Mouse (Mus musculus): ENCODE measurements at regions not wholly inside any gene's neighbourhood (a gene's known extent, or its start where the extent isn't known, plus 50 kb on each side); places are given as distances from the start of the nearest gene placed in this dataset.

GRCm38 (mm10) chr2:178712391-178712892, 282.1 kb downstream of the Cdh26 start:
- no peak for DNase-seq

DNA sequence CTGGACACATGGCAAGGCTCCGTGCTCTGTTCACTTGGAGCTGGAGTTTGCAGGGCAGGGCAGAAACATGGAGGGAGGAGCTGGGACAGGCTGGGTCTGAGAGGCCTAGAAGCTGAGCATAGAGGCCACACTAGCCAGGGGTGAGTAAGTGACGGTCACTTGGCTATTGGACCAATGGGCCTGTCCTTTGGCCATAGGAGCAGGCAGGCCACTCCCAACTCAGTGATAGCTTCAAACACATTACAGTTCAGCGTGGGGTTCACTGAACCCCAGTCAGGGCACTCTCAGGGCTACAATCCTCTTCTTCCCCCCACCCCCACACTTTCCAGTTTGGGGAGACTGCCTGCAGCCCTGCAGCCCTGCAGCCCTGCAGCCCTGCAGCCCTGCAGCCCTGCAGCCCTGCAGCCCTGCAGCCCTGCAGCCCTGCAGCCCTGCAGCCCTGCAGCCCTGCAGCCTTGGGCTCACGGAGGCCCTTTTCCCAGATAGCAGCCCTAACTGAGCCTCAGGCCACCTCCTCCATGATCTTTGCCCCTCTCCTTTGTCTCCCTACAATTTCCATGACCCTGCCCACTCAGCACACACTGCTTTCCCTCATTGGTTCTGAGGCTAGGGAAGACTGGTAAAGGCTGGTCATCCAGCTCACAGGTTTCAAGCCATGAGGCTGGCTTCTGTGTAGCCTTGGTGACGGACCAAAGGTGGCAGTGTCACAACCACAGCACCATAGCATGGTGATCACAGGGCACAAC, 285.3 kb downstream of the Cdh26 start:
- no peak for DNase-seq

DNA sequence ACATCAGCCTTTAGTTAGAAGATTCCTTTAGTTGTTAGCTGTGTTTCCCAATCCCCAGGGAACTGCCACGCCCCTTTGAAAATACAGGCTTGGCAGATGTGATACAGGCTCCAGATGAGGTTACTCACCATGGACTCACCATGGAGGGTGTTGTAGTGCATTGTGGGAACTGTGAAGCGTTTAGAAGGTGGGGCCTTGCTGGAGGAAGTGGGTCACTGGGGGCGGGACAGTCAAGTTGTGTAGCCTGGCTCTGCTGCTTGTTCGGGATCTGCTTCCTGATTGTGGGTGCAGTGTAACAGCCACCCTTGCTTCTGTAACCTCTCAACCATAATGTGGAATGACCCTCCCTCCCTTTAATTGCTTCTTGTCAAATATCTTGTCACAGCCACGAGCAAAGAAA, 287.7 kb downstream of the Cdh26 start:
- DNase-seq = no peak

DNA sequence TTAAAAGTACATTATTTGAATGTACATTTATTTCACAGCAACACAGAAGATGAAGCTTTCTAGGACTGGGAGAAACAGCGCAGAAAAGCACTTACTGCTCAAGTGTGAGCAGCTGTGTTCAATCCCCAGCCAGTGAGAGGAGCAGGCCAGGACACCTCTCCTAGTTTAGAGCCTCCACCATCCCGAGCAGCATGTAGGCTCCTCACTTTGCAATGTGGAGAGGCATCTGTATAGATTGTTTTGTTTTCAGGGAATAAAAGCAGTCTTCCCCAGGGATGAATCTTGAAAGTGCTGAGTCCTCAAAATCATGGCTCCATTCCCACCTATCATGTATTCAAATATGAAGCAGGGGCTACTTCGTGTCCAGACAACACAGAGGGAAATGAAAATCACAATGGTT, 293.1 kb downstream of the Cdh26 start:
- DNase-seq = no peak

- DNase-seq = no peak
Measured at GRCm38 (mm10) chr2:178724228-178724627, 293.9 kb downstream of the Cdh26 start.

DNA sequence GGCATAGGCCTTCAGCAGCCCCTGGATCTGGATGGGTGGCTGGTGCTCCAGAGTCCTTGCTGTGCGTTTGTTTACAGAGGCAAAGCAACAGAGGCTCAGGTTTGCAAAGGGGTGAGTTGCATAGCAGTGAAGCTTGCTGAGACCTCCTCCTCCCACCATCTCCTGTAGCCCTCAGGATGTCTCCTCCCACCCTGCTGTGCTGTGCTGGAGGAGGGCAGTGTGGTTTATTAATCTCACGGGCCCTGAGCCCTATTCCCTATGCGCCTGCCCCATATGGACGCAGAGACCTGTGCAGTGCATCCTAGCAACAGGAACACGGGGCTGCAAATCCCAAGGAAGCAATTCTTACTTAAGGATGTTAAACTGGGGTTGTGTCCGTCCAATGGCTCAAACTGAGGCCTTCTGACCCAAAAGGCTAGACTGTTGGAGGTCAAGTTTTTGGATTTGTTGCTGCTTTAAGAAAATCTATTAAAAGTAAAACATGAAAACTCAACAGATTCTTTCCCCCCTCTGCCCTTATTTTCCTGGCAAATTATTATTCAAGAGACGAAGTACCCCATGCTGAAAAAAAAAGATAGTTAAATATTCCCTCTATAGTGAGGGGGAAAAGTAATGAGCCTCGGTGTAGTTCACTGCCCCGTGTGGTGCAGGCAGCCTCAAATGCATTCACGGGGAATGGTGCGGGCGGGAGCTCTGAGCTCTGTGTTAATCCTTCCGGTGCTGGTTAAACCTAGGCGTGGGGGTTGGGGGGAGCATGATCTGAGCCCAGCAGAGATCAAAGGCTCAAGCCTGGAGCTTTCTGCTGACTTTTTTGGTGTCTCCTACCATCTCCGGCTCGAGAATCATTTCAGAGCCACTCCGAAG, 297.8 kb downstream of the Cdh26 start:
- DNase-seq = no peak

GRCm38 (mm10) chr2:178728794-178729120, 298.4 kb downstream of the Cdh26 start:
- no peak for DNase-seq

GRCm38 (mm10) chr2:178735099-178735498, 304.8 kb downstream of the Cdh26 start:
- DNase-seq = no peak

DNA sequence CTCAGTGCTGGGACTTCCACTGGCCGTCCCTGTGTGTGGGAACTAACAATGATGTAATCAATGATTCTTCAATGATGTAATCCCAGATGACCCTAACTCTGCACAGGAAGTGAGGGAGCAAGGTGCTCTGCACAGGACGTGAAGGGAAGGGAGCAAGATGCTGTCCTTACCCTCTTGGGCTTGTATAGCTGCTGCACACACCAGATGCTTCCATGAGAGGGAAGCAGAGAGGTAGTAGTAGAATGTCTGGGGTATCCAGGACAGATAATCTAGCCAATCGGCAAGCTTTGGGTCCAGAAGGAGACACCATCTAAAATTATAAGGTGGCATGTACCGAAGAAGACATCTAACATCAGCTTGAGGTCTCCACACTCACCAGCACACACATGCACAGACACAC, 314.3 kb downstream of the Cdh26 start:
- no peak for DNase-seq

- no peak for DNase-seq
Measured at GRCm38 (mm10) chr2:178745296-178746015, 315.1 kb downstream of the Cdh26 start.

DNA sequence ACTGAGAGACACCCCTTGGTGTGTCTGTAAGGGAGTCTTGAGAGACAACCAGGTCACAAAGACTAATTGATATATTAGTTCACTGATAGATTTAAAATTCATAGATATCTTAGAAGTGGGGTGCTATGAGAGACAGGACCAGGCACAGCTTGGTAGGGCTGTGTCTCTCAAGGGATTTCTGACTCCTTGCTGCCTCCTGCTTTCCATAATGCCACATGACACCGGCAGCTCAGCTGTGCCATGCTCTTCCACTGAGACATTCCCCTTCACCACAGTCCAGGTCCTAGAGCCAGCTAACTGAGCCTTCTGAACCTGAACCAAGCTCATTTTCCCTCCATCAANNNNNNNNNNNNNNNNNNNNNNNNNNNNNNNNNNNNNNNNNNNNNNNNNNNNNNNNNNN, 320.9 kb downstream of the Cdh26 start:
- DNase-seq = no peak

GRCm38 (mm10) chr2:178758366-178758765, 328.0 kb downstream of the Cdh26 start:
- peak; percentile 40 to 82 for DNase-seq

DNA sequence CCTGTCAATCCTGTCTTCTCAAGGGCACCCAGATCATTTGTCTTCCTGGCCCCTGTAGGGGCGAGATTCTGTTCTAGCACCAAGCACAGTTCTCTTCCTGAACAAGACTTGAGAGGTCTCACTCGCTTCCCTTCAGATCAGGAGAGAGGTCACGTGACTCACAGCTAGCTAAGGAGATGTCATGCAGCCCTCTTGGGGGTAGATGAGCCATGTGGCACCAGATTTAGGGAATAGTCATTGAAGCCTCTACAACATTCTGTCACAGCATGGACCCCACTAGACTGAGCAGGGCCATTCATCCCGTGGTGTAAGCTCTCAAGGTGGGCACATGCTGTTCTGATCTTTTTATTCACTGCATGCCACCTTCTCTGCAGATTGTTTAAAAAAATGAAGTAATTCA, 338.2 kb downstream of the Cdh26 start:
- DNase-seq = no peak

DNA sequence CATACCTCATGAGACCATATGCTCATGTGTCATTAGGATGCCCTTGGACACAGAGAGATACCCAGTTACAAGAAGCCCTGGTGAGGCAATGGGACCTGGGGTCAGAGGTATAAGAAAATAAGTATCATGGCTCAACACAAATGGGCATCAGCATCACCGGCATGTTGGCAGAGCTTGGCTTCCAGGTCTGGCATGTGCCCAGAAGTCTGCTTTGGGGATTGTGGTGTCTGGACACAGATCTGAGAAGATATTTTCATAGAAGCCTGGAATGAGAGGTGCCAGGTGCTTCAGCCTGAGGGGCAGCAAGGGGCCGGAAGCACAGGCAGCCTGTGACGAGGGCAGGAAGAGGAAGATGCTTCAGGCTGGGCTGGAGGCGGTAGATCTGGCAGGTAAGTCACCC, 338.7 kb downstream of the Cdh26 start:
- DNase-seq = no peak

DNA sequence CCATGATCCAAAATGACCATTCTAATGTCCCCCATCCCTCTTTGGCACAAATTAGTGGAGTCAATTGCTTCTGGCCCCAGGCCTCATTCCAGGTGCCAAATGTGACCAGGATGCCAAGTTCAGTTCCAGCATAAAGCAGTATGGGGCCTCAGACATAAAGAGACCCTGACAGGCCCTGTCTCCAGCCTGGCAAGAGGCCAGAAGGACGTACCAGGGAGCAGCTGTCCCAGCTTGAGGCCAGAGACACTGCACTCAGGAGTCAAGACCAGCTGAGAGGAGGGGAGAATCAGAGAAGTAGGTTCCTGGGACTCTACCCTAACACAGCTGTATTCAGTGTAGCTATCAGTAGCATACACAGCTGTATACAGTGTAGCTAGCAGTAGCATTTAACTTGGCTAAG, 341.1 kb downstream of the Cdh26 start:
- no peak for DNase-seq

- DNase-seq = no peak
Measured at GRCm38 (mm10) chr2:178771881-178772280, 341.6 kb downstream of the Cdh26 start.

DNA sequence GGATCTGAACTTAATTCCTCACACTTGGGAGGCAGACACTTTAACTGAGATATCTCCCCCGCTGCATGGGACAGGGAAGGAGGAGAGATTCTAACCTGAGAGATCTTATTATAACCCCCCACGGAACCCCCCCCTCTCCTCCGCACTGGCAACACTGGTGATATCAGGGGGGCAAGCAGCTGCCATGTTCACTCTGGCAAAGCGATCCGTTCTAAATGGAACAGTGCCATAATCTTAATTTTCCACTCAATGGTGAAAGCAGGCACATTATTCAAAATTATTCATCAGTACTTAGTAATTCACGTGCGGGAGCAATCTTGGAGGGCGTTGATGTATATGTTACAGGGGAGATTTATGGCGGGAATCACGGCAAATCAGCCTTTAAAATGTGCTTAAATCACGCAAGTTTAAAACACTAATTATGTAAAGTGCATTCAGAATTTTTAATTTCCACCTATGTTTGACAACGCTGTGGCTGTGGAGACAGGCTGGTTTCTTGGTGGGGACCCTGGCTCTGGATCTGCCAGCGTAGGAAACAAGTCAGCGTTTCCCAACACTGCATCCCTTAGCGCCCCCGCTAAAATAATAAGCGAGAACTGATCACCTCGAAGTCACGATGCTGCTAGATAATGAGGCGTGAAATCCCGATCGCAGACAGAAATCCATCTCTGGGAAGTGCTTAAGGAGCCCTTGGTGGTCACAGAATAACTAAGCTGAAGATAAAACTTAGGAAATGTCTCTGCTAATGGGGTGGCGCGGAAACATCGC, 354.7 kb downstream of the Cdh26 start:
- DNase-seq = no peak

DNA sequence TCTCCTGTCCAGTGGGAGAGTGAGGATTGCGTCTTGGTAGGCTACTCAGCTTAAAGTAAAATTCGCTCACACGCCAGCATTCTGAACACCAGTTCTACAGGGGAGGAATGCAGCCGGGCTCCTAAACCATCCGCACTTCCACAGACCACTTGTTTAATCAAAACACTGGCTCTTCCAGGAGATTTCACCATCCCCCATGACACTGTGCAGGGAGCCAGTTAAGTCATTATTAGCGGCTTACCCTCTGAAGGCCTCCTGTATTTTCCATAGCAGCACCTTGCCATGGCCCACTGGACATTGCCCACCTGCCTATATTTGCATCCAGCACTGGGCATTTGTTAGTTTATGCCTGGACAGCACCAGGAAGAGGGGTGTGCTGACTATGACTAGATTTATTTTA, 355.5 kb downstream of the Cdh26 start:
- peak in 1 of 2 experiments; percentile 12 for DNase-seq

- peak in 1 of 2 experiments; percentile 30 for DNase-seq
Measured at GRCm38 (mm10) chr2:178795841-178796240, 365.5 kb downstream of the Cdh26 start.

DNA sequence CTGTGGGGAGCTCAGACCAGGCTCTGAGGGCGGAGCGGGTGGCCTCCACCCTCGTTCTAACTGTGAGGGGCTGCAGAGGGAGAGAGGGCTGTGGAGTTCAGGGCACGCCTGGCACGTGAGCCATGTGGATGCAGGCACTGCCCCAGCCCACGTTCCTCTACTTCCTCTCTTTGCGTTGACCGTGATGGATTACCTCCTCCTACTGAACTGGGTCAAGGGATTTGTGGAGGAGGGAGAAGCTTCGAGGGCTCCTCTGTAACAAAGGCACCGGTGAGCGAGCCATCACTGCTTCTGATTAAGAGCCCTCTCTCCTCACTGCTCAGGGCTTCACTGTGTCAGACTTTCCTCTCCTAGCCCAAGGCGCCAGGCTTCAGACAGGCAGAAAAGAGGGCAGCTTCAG, 371.1 kb downstream of the Cdh26 start:
- DNase-seq = no peak

- peak; percentile 60 to 76 for DNase-seq
Measured at GRCm38 (mm10) chr2:178805283-178805682, 375.0 kb downstream of the Cdh26 start.

DNA sequence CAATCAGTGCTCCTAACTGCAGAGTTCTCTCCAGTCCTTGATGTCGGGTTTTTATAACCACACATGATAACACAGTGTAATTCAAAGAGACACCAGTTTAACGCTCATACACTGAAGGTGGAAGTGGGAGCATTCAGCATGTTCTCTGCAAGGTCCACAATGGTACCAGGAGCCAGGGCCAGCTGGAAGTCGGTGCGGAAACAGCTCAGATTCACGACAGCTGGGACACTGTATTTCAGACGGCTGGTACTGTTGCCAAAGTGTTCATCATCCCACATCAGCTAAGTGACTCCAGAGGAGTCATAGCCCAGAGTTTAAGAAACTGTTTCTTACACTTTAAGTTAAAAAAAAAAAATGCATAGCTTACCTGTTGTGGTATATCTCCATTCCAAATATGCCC, 391.2 kb downstream of the Cdh26 start:
- DNase-seq = peak in 1 of 2 experiments; percentile 23
